Mouse (Mus musculus): Measurements from ENCODE around the gene Lrig3. TPM values are rescaled to one million over a fixed set of nuclear protein-coding genes. Genes with fewer than 3 reads are reported as not detected.
A peak's percentile ranks its signal among the peaks of the same experiment; 100 is the strongest.

The Lrig3 gene
- polyA plus RNA-seq (2015; fragmentation: Nextera tagmentation; extraction: Ambion mirVana), result 5.0 and 5.5 TPM in 2 replicates

- H3K36me3 ChIP-seq, result no peaks in the 10 kb centered on the region
- ATAC-seq (ENCODE audit: low FRiP score), result peak; percentile 84
Measured at GRCm38 (mm10) chr10:125965968-125966480, at the start of gene Lrig3. Gene Lrig3 (plus strand): TSS chr10:125966168.

GRCm38 (mm10) chr10:125916781-125917180 is 49.2 kb upstream of the Lrig3 start:
- Histone ChIP-seq H3K27ac (no peak overlapping the region), H3K9ac (no peak overlapping the region), H3K4me1 (replicated peaks) (peaks cover 9% of the 10 kb centered on the region), H3K4me3 (no peak overlapping the region), H3K4me2 (no peak overlapping the region), H3K9me3 (no peaks in the 10 kb centered on the region), H3K36me3 (no peaks in the 10 kb centered on the region), H3K27me3 (0 out of 2 replicates have a peak, but pooled peaks cover 7% of the 10 kb centered on the region)
- ATAC-seq (ENCODE audit: low FRiP score), result no peak
- WGBS, result 57% methylated on average over 6 of the region's 6 CpGs

More at GRCm38 (mm10) chr10:125965968-125966480, at the start of gene Lrig3:
- Histone ChIP-seq H3K4me1 (replicated peaks) (peaks cover 39% of the 10 kb centered on the region), H3K27ac (peak within 1 kb of the TSS; percentile 76), H3K27me3 (no peaks in the 10 kb centered on the region), H3K4me3 (peak within 1 kb of the TSS; percentile 75), H3K9ac (peak within 1 kb of the TSS; percentile 83), H3K9me3 (no peaks in the 10 kb centered on the region), H3K4me2 (peak within 1 kb of the TSS; percentile 96)
- WGBS, result under 1% methylated on average over 61 of the region's 62 CpGs

DNA sequence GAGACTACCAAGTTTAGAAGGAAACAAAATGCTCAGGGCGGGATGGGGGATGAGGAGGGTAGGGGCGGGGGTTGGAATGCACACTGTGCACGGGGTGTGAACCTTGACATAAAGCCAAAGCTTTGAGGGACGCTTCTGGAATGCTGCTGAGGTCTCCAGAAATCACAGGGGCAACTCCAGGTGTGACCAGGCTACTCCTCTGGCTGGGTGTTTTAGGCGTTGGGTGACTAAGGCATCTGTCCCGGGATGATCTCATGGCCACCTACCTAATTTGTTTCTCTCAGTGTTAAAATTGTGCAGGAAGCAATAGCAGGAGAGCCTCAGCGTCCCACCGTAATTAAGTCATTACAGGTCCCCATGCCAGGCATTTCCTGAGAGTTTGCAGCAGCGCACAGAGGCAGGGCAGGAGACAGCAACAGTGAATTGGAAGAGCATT is 48.5 kb upstream of the Lrig3 start:
- Histone ChIP-seq H3K4me1 (replicated peaks) (peaks cover 5% of the 10 kb centered on the region), H3K27ac (no peak overlapping the region), H3K4me2 (peak overlapping the region; percentile 39), H3K4me3 (no peak overlapping the region; the same call in 1 of the 2 replicates), H3K36me3 (no peaks in the 10 kb centered on the region), H3K9me3 (no peaks in the 10 kb centered on the region), H3K9ac (no peak overlapping the region), H3K27me3 (0 out of 2 replicates have a peak, but pooled peaks cover 7% of the 10 kb centered on the region)
- whole genome bisulfite sequencing, result 14% methylated on average over 9 of the region's 9 CpGs
- no peak for ATAC-seq (ENCODE audit: low FRiP score)

- Histone ChIP-seq H3K9me3 (no peaks in the 10 kb centered on the region), H3K36me3 (no peaks in the 10 kb centered on the region), H3K4me1 (replicated peaks) (peaks cover 5% of the 10 kb centered on the region), H3K27me3 (0 out of 2 replicates have a peak, but pooled peaks cover 7% of the 10 kb centered on the region), H3K4me2 (no peak overlapping the region), H3K9ac (no peak overlapping the region), H3K4me3 (no peak overlapping the region), H3K27ac (no peak overlapping the region)
- WGBS, result 71% methylated on average over 1 of the region's 1 CpGs
- no peak for ATAC-seq (ENCODE audit: low FRiP score)
Measured at GRCm38 (mm10) chr10:125918994-125919393, 47.0 kb upstream of the Lrig3 start.

DNA sequence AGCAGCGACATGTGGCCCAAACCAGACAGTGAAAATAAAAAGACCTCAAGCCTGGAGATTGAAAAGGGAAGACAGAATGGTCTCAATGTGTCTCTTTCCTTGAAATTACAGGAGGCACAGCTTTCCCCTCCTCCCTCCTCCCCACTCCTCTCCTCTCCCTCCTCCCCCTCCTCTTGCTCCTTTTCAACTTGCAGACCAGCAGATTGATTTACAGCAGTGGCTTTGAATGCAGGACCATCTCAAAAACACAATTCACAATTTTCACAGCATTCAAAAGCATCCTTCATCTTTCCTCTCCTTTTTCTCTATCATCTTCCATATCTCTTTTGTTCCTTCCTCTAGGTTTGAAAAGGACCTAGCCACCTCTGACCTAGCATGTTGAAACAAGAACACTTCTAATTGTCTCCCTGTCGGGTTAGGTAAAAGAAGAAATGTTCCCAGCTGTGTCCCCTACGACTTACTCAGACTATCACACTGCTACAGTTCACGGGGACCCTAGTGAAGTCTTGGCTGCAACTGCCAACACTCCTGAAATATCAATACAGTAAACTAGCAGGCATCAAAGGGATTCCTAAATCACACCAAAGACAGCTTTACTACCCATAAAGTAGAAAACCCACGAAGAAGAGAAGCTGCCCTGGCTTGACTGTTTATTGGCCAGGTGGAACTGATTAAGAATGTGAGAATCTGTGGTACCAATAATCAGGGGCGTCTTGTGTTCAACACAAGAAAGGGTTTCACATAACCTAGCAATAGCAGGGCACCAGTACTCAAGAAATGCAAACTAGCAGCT is 44.1 kb upstream of the Lrig3 start:
- Histone ChIP-seq H3K4me1 (replicated peaks) (peaks cover 5% of the 10 kb centered on the region), H3K4me2 (no peak overlapping the region), H3K36me3 (no peaks in the 10 kb centered on the region), H3K27me3 (0 out of 2 replicates have a peak, but pooled peaks cover 7% of the 10 kb centered on the region), H3K4me3 (no peak overlapping the region), H3K9me3 (peaks cover 3% of the 10 kb centered on the region; the same call in 1 of the 2 replicates), H3K9ac (no peak overlapping the region), H3K27ac (no peak overlapping the region)
- 21% methylated on average over 6 of the region's 6 CpGs for WGBS
- ATAC-seq (ENCODE audit: low FRiP score), result no peak

DNA sequence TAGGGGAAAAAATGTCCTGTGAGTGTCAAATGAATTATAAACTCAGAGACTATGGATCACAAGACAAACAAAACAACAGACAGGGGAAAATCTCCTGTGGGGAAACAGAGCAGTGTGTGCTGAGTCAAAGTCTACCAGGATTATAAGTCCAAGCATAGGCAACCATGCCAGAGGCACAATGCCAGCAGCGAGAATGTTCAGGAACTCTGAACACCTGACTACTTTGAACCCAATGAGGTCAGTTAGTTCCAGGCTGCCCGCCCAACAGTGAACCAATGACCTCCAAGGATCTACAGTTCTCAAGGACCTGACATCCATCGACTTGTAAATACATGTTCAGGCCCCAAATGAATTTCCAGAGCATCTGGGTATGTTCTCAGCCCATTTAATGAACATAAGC is 36.0 kb upstream of the Lrig3 start:
- H3K4me3 ChIP-seq, result no peak overlapping the region
- H3K27me3 ChIP-seq, result no peaks in the 10 kb centered on the region
- H3K9ac ChIP-seq, result no peak overlapping the region
- H3K4me1 ChIP-seq (replicated peaks), result no peaks in the 10 kb centered on the region
- no peaks in the 10 kb centered on the region for H3K36me3 ChIP-seq
- no peaks in the 10 kb centered on the region for H3K9me3 ChIP-seq
- no peak for ATAC-seq (ENCODE audit: low FRiP score)
- H3K4me2 ChIP-seq, result no peak overlapping the region
- no peak overlapping the region for H3K27ac ChIP-seq
- 88% methylated on average over 3 of the region's 3 CpGs for WGBS

GRCm38 (mm10) chr10:125933388-125933787 is 32.6 kb upstream of the Lrig3 start:
- ATAC-seq (ENCODE audit: low FRiP score), result no peak
- H3K27me3 ChIP-seq, result no peaks in the 10 kb centered on the region
- no peaks in the 10 kb centered on the region for H3K9me3 ChIP-seq
- H3K4me2 ChIP-seq, result no peak overlapping the region
- no peaks in the 10 kb centered on the region for H3K36me3 ChIP-seq
- 79% methylated on average over 6 of the region's 6 CpGs for WGBS
- no peaks in the 10 kb centered on the region for H3K4me1 ChIP-seq (replicated peaks)
- H3K4me3 ChIP-seq, result no peak overlapping the region
- no peak overlapping the region for H3K9ac ChIP-seq
- H3K27ac ChIP-seq, result no peak overlapping the region

- H3K4me1 ChIP-seq (replicated peaks), result no peaks in the 10 kb centered on the region
- no peaks in the 10 kb centered on the region for H3K9me3 ChIP-seq
- no peak overlapping the region for H3K4me2 ChIP-seq
- WGBS, result 71% methylated on average over 3 of the region's 3 CpGs
- no peaks in the 10 kb centered on the region for H3K27me3 ChIP-seq
- no peak for ATAC-seq (ENCODE audit: low FRiP score)
- no peaks in the 10 kb centered on the region for H3K36me3 ChIP-seq
- H3K4me3 ChIP-seq, result no peak overlapping the region
- H3K9ac ChIP-seq, result no peak overlapping the region
- no peak overlapping the region for H3K27ac ChIP-seq
Measured at GRCm38 (mm10) chr10:125934095-125934494, 31.9 kb upstream of the Lrig3 start.

DNA sequence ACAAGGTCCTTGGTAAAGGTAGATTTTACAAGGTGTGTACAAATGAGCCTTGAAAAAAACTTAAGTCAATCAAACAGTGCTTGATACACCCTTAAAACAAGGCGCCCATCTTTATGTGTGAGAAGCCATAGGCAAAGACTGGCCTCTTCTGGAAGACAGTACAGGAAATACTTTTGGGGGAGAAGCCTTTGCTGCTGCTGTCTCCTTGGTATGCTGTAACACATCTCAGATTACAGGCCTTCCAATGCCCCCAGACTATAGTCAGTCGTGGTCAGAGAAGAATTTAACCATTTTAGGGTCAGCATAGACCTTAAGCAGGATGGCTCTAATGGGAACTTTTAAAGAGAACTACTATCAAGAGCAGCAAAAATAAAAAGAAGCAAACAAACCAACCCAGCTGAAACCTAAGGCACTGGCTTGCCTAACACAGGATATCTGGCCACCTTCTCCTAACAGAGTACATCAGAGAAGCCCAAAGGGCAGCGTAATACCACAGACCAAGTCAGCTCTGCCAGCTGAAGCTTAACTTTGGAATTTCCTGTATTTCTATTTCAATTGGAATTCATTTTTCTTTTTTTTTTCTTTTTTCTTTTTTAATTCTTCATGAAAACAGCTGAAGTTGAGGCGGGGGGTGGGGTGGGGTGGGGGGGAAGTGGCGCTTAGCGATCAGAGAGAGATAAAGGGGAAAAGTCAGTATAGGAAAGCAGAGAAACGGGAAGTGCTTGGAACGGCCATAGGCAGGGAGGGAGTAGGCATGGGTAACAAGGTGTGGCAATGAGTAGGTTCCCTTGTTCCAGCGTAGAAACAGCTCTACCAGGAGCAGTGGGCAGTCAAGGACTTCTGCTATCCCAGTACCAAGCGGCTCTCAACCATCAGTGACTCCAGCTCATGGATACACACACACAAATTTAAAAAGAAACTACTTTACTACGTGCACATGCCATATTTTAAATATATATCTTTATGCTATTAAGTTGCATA is 28.2 kb upstream of the Lrig3 start:
- H3K4me2 ChIP-seq, result no peak overlapping the region
- H3K36me3 ChIP-seq, result no peaks in the 10 kb centered on the region
- H3K27me3 ChIP-seq, result no peaks in the 10 kb centered on the region
- H3K9ac ChIP-seq, result no peak overlapping the region
- no peak overlapping the region for H3K4me3 ChIP-seq
- H3K27ac ChIP-seq, result no peak overlapping the region
- no peak for ATAC-seq (ENCODE audit: low FRiP score)
- peaks cover 3% of the 10 kb centered on the region for H3K4me1 ChIP-seq (replicated peaks)
- no peaks in the 10 kb centered on the region for H3K9me3 ChIP-seq
- 75% methylated on average over 11 of the region's 11 CpGs for WGBS

- peaks cover 10% of the 10 kb centered on the region for H3K4me1 ChIP-seq (replicated peaks)
- H3K4me3 ChIP-seq, result no peak overlapping the region
- no peak overlapping the region for H3K4me2 ChIP-seq
- no peaks in the 10 kb centered on the region for H3K9me3 ChIP-seq
- 77% methylated on average over 12 of the region's 12 CpGs for WGBS
- H3K36me3 ChIP-seq, result no peaks in the 10 kb centered on the region
- H3K27me3 ChIP-seq, result no peaks in the 10 kb centered on the region
- no peak overlapping the region for H3K9ac ChIP-seq
- no peak overlapping the region for H3K27ac ChIP-seq
- ATAC-seq (ENCODE audit: low FRiP score), result no peak
Measured at GRCm38 (mm10) chr10:125938528-125939402, 27.2 kb upstream of the Lrig3 start.

GRCm38 (mm10) chr10:125940316-125941059 is 25.5 kb upstream of the Lrig3 start:
- ATAC-seq (ENCODE audit: low FRiP score), result no peak
- H3K9ac ChIP-seq, result no peak overlapping the region

More at GRCm38 (mm10) chr10:125940316-125941059, 25.5 kb upstream of the Lrig3 start:
- 83% methylated on average over 11 of the region's 11 CpGs for WGBS
- Histone ChIP-seq H3K4me1 (replicated peaks) (peaks cover 10% of the 10 kb centered on the region), H3K27ac (no peak overlapping the region), H3K36me3 (no peaks in the 10 kb centered on the region), H3K27me3 (no peaks in the 10 kb centered on the region), H3K9me3 (no peaks in the 10 kb centered on the region), H3K4me2 (no peak overlapping the region), H3K4me3 (no peak overlapping the region)
